In the genomic region with DNA sequence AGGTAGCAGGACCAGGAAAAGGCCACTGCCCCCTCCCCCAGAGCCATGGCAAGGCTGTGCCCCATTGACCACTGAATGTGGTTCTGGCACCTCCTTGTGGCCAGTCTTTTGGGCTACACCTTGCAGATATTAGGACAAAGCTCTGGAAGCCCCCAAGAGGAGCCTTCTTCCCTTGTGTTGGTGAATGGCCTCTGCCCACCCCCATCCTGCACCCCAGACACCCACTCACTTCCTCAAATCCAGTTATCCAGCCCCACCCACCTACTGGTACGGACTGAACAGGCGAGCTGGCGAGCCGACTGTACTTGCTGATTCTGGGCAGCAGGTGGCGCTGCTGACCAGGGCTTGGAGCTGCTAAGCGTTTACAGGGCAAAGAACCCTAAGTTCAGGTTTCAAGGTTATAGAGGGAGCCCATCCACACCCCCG, we compare ENCODE assay signal across 8 mouse cellular contexts. TPM values are rescaled to one million over a fixed set of nuclear protein-coding genes. Genes with fewer than 3 reads are reported as not detected.
A peak's percentile ranks its signal among the peaks of the same experiment; 100 is the strongest.
DNase-seq lines count a peak whose midpoint lies in the region; ATAC-seq lines count a peak whose summit lies in the region.

No protein-coding gene starts in this region.

- no peaks in the 10 kb centered on the region for H3K9me3 ChIP-seq in intestine, embryonic 15.5 days

- WGBS in intestine, embryonic 15.5 days: under 1% methylated on average over 7 of the region's 7 CpGs

- H3K36me3 ChIP-seq in intestine, embryonic 15.5 days: no peaks in the 10 kb centered on the region

- no peak overlapping the region for H3K27ac ChIP-seq in intestine, embryonic 15.5 days

- H3K4me3 ChIP-seq in intestine, embryonic 15.5 days (replicated peaks): no peak overlapping the region

- peak; percentile 34 for ATAC-seq in intestine, embryonic 15.5 days

- no peaks in the 10 kb centered on the region for H3K27me3 ChIP-seq in intestine, embryonic 15.5 days (replicated peaks)

- peaks cover 51% of the 10 kb centered on the region for H3K4me1 ChIP-seq in intestine, embryonic 15.5 days (replicated peaks)

- intact Hi-C loops in gastrocnemius, postnatal 36 days (cut with DNase I): loop anchor here (1.0 kb wide), 3 partner anchors 37 to 165 kb away; no protein-coding TSS in a partner anchor
- intact Hi-C loops in left cerebral cortex, postnatal 25 days (cut with DNase I): loop anchor here (1.0 kb wide), 2 partner anchors 38 to 164 kb away; no protein-coding TSS in a partner anchor

- DNase-seq in adrenal gland, adult 2 months: peak; percentile 82
- DNase-seq in embryo, embryonic 11 days: peak; percentile 78
- DNase-seq in gastrocnemius, postnatal 36 days: peak; percentile 76 to 88
- peak; percentile 79 to 85 for DNase-seq in left cerebral cortex, postnatal 25 days (ENCODE audit: low spot score in 2 of 2)
- DNase-seq in mesoderm, embryonic 11.5 days (ENCODE audit: low read depth, low spot score): peak; percentile 89
- DNase-seq in right cerebral cortex, postnatal 25 days: peak; percentile 77
- peak; percentile 82 for DNase-seq in urinary bladder, postnatal 36 days (ENCODE audit: low spot score in 2 of 2)

- peak overlapping the region; percentile 54 for H3K4me2 ChIP-seq in intestine, embryonic 15.5 days (replicated peaks)

- no peak overlapping the region for H3K9ac ChIP-seq in intestine, embryonic 15.5 days

RNA-seq across cellular contexts. Expression of a gene that starts 1.3 kb away (rescaled TPM):
- under 1 TPM; 0.06 to 0.24 TPM for total RNA-seq in adrenal gland, adult 2 months (2021)
- 0.43 and 1.0 TPM in 2 replicates for polyA plus RNA-seq in adrenal gland, adult 2 months (2012; rRNA removed)
- under 1 TPM; 0.13 to 0.52 TPM for total RNA-seq in gastrocnemius, postnatal 36 days (2021)
- polyA plus RNA-seq in intestine, embryonic 15.5 days (2015; fragmentation: Nextera tagmentation; extraction: Ambion mirVana): 0.62 and 0.92 TPM in 2 replicates
- total RNA-seq in left cerebral cortex, postnatal 25 days (2021): under 1 TPM; 0.23 to 0.25 TPM

RNA-seq across cellular contexts. Expression of a gene that starts 22.4 kb away (rescaled TPM):
- under 1 TPM in 1 of 2 experiments, not detected in 1; 0.45 TPM for total RNA-seq in adrenal gland, adult 2 months (2021)
- 0.13 and 0.17 TPM in 2 replicates for polyA plus RNA-seq in adrenal gland, adult 2 months (2012; rRNA removed)
- not detected for total RNA-seq in gastrocnemius, postnatal 36 days (2021)
- 0.20 and 0.26 TPM in 2 replicates for polyA plus RNA-seq in intestine, embryonic 15.5 days (2015; fragmentation: Nextera tagmentation; extraction: Ambion mirVana)
- under 1 TPM in 1 of 2 experiments, not detected in 1; 0.16 TPM for total RNA-seq in left cerebral cortex, postnatal 25 days (2021)

RNA-seq across cellular contexts. Expression of a gene that starts 40.6 kb away (rescaled TPM):
- total RNA-seq in adrenal gland, adult 2 months (2021): 1 to 10 TPM; 3.5 to 4.1 TPM
- 11.6 and 14.6 TPM in 2 replicates for polyA plus RNA-seq in adrenal gland, adult 2 months (2012; rRNA removed)
- 1 to 10 TPM; 2.2 to 3.0 TPM for total RNA-seq in gastrocnemius, postnatal 36 days (2021)
- 3.1 and 4.5 TPM in 2 replicates for polyA plus RNA-seq in intestine, embryonic 15.5 days (2015; fragmentation: Nextera tagmentation; extraction: Ambion mirVana)
- 1 to 10 TPM; 3.9 to 6.1 TPM for total RNA-seq in left cerebral cortex, postnatal 25 days (2021)
